Mouse (Mus musculus): ENCODE results near the gene Oma1. TPM values are rescaled to one million over a fixed set of nuclear protein-coding genes. Genes with fewer than 3 reads are reported as not detected.
A peak's percentile ranks its signal among the peaks of the same experiment; 100 is the strongest.

Oma1 gene
- total and polyA plus RNA-seq, 3 experiments, result 10.4 to 14.3 TPM; not detected in 1

GRCm38 (mm10) chr4:103313587-103314525 lies at the start of gene Oma1 (continued):
- TF ChIP-seq E2F4 (IDR thresholded peaks at IDR 0.05; ENCODE audit: borderline replicate concordance, low read depth, low read length), result no peak
- TF ChIP-seq ZMIZ1 (IDR thresholded peaks at IDR 0.05; ENCODE audit: low read depth, low read length), result peak; percentile 62; the same call in 1 of the 2 replicates
- peak; percentile 64; the same call in 1 of the 2 replicates for TF ChIP-seq TBP (IDR thresholded peaks at IDR 0.05; ENCODE audit: low read depth, low read length)
- TF ChIP-seq CHD2 (IDR thresholded peaks at IDR 0.05; ENCODE audit: low read length), result no peak
- no peak for TF ChIP-seq CHD1 (IDR thresholded peaks at IDR 0.05; ENCODE audit: low read depth, low read length)
- TF ChIP-seq MYC (IDR thresholded peaks at IDR 0.05; ENCODE audit: low read depth, low read length), result no peak; the same call in none of the 2 replicates

DNA sequence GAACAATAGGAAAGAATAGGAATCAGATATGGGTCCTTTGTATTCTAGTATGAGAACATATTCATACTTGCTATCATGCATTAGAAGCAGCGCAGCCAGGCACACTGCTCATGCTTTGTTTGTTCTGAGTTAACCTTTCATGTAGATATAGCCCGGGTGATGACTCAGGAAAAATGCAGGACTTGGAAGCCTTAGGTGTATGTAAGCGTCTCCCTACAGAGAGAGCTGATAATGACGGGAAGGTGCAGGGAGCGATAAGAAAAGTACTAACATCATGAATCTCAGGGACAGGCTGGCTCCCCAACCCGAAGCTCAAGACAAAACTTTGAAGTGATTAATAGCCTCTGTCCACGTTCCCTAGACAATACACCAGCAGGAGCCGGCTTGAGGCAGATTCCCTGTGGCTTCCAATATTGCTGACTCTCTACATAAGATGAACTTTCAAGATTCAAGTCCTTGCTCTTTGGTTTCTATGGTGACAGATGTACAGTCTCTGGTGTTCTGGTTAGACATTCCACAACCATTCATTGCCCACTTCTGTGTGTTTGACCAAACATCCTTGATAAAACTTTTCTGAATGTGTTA lies 49.7 kb upstream of the Oma1 start:
- H3K36me3 ChIP-seq (ENCODE audit: control insufficient read depth in 1 of 2, insufficient read depth in 2 of 2, low read length in 2 of 2), result no peaks in the 10 kb centered on the region
- no peak for DNase-seq (ENCODE audit: low read depth, low spot score)
- peaks cover 0 to 2% of the 10 kb centered on the region in 2 experiments; a peak in 1 of 4 replicates for H3K4me1 ChIP-seq (ENCODE audit: control insufficient read depth in 1 of 2, insufficient read depth in 2 of 2, low read length in 2 of 2)
- H3K27ac ChIP-seq (ENCODE audit: control insufficient read depth, low read depth, low read length), result no peak overlapping the region
- no peaks in the 10 kb centered on the region for H3K9me3 ChIP-seq (replicated peaks; ENCODE audit: insufficient read depth, low read length)
- no peaks in the 10 kb centered on the region for H3K79me2 ChIP-seq (ENCODE audit: control insufficient read depth, insufficient read depth, low read length, poor library complexity)
- TF ChIP-seq POLR2A (IDR thresholded peaks at IDR 0.05; ENCODE audit: control insufficient read depth in 1 of 2, insufficient read depth in 1 of 2, low read depth in 1 of 2, low read length in 2 of 2, poor library complexity in 1 of 2), result no peak
- no peak for TF ChIP-seq RCOR1 (IDR thresholded peaks at IDR 0.05; ENCODE audit: low read depth, low read length)
- no peak for TF ChIP-seq NRF1 (IDR thresholded peaks at IDR 0.05; ENCODE audit: insufficient read depth, low read depth, low read length, poor library complexity, severe bottlenecking)
- no peak for TF ChIP-seq TAL1 (IDR thresholded peaks at IDR 0.05; ENCODE audit: low read length)
- TF ChIP-seq MAFK (IDR thresholded peaks at IDR 0.05; ENCODE audit: borderline replicate concordance, low read depth, low read length), result no peak
- no peak for TF ChIP-seq ZMIZ1 (IDR thresholded peaks at IDR 0.05; ENCODE audit: low read depth, low read length)
- no peak for TF ChIP-seq UBTF (IDR thresholded peaks at IDR 0.05; ENCODE audit: borderline replicate concordance, insufficient read depth, low read depth, low read length)
- TF ChIP-seq MYC (IDR thresholded peaks at IDR 0.05; ENCODE audit: low read depth, low read length), result no peak
- TF ChIP-seq MAX (IDR thresholded peaks at IDR 0.05; ENCODE audit: low read length), result no peak
- H3K27me3 ChIP-seq (ENCODE audit: control insufficient read depth in 1 of 2, insufficient read depth in 2 of 2, low read length in 2 of 2), result no peaks in the 10 kb centered on the region; a peak in 1 of 4 replicates
- no peak overlapping the region for H3K4me3 ChIP-seq (ENCODE audit: control insufficient read depth in 1 of 2, insufficient read depth in 1 of 2, low read depth in 2 of 2, low read length in 2 of 2)
- H3K9ac ChIP-seq (ENCODE audit: control insufficient read depth, low read depth, low read length, poor library complexity, severe bottlenecking), result no peak overlapping the region

GRCm38 (mm10) chr4:103265166-103265565 lies 48.4 kb upstream of the Oma1 start:
- no peaks in the 10 kb centered on the region for H3K9me3 ChIP-seq (replicated peaks; ENCODE audit: insufficient read depth, low read length)
- no peak overlapping the region for H3K9ac ChIP-seq (ENCODE audit: control insufficient read depth, low read depth, low read length, poor library complexity, severe bottlenecking)
- no peaks in the 10 kb centered on the region; a peak in 1 of 4 replicates for H3K27me3 ChIP-seq (ENCODE audit: control insufficient read depth in 1 of 2, insufficient read depth in 2 of 2, low read length in 2 of 2)
- TF ChIP-seq ELF1 (IDR thresholded peaks at IDR 0.05; ENCODE audit: low read depth, low read length) (no peak), E2F4 (IDR thresholded peaks at IDR 0.05; ENCODE audit: borderline replicate concordance, low read depth, low read length) (no peak), UBTF (IDR thresholded peaks at IDR 0.05; ENCODE audit: borderline replicate concordance, insufficient read depth, low read depth, low read length) (no peak), USF2 (IDR thresholded peaks at IDR 0.05; ENCODE audit: borderline replicate concordance in 1 of 2, insufficient read depth in 1 of 2, low read depth in 1 of 2, low read length in 2 of 2) (no peak), USF1 (IDR thresholded peaks at IDR 0.05; ENCODE audit: low read depth, low read length) (no peak), TCF12 (IDR thresholded peaks at IDR 0.05; ENCODE audit: low read depth, low read length) (no peak), ZKSCAN1 (IDR thresholded peaks at IDR 0.05; ENCODE audit: low read depth, low read length) (no peak), MAX (IDR thresholded peaks at IDR 0.05; ENCODE audit: low read length) (no peak)
- DNase-seq (ENCODE audit: low read depth, low spot score), result no peak
- H3K4me1 ChIP-seq (ENCODE audit: control insufficient read depth in 1 of 2, insufficient read depth in 2 of 2, low read length in 2 of 2), result peaks cover 0 to 2% of the 10 kb centered on the region in 2 experiments; a peak in 1 of 4 replicates
- H3K36me3 ChIP-seq (ENCODE audit: control insufficient read depth in 1 of 2, insufficient read depth in 2 of 2, low read length in 2 of 2), result no peaks in the 10 kb centered on the region
- H3K79me2 ChIP-seq (ENCODE audit: control insufficient read depth, insufficient read depth, low read length, poor library complexity), result no peaks in the 10 kb centered on the region
- no peak overlapping the region for H3K4me3 ChIP-seq (ENCODE audit: control insufficient read depth in 1 of 2, insufficient read depth in 1 of 2, low read depth in 2 of 2, low read length in 2 of 2)
- H3K27ac ChIP-seq (ENCODE audit: control insufficient read depth, low read depth, low read length), result no peak overlapping the region

Measured in MEL (cell line).